Mouse (Mus musculus) splenic B cell, adult 2 months (primary cell): Measurements from ENCODE around the gene Agtpbp1.
"Not testable (repeated sequence)": the region's sequence is repeated elsewhere in the genome, so short reads cannot be mapped to it uniquely, and the experiment has no call there.

Experiments used
- DNase-seq: peaks from one replicate; pipeline ENCODE4 v3.0.0-alpha.2; 2011; ENCODE audit warnings: low read depth, low spot score
- H3K27me3 ChIP-seq: 2 replicates; pipeline ENCODE4 v1.6.1; 2012; ENCODE audit warnings: mild to moderate bottlenecking, low read length, moderate library complexity, mixed read lengths; ENCODE audit not compliant: control insufficient read depth, poor library complexity, insufficient read depth, severe bottlenecking
- H3K36me3 ChIP-seq: 2 replicates; pipeline ENCODE4 v1.6.1; 2012; ENCODE audit warnings: mild to moderate bottlenecking, low read length, moderate library complexity, mixed read lengths; ENCODE audit not compliant: control insufficient read depth, poor library complexity, insufficient read depth, severe bottlenecking

The Agtpbp1 gene

GRCm38 (mm10) chr13:59498191-59498590 lies 86.8 kb downstream of the Agtpbp1 start:
- DNase-seq = no peak
- no peaks in the 10 kb centered on the region for H3K27me3 ChIP-seq
- peaks cover 8% of the 10 kb centered on the region; the same call in 1 of the 2 replicates for H3K36me3 ChIP-seq

DNA sequence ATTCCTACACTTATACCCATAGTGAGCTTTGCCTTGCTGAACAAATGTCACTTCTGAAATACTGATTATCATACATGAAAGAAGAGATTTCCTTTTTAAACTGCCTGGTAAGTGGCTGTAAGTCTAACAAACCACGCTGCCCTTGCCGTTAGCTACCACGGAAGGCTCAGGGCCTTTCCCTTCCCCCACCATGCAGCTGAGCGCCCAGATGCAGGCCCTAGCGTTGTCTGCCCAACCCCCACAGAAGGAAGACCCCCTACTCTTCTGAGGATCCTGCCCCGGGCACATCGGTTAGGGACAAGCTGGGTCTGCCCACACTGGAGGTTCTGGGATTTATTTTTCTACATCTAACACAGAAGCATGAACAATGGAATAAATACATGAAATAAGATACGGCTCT lies 89.2 kb downstream of the Agtpbp1 start:
- peaks cover 8% of the 10 kb centered on the region for H3K36me3 ChIP-seq
- no peaks in the 10 kb centered on the region for H3K27me3 ChIP-seq
- DNase-seq = no peak

GRCm38 (mm10) chr13:59494619-59495262 lies 90.3 kb downstream of the Agtpbp1 start:
- no peaks in the 10 kb centered on the region for H3K27me3 ChIP-seq
- DNase-seq = peak; percentile 15
- H3K36me3 ChIP-seq = peaks cover 8% of the 10 kb centered on the region

- Histone ChIP-seq H3K27me3 (no peaks in the 10 kb centered on the region), H3K36me3 (peaks cover 4% of the 10 kb centered on the region)
- no peak for DNase-seq
These were observed 94.3 kb downstream of the Agtpbp1 start for GRCm38 (mm10) chr13:59490726-59491125.

DNA sequence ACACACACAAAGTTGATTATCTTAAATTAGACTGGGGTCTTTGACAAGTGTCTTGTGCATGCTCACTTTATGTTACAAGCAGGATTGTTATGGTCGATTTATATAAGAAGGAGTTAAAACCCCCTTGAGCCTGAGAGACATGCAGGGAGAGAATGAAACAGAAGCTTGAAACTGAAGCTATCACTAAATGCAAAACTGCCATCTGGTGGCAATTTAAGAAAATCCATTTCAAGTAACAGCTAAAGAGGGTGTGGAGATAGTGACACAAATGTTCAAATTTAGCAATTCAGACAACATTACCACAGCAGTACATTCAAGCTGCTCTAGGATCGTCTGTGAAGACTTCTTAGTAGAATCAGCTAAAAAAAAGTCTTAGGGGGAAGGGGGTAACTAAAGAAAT lies 95.9 kb downstream of the Agtpbp1 start:
- DNase-seq = peak; percentile 25
- H3K27me3 ChIP-seq = no peaks in the 10 kb centered on the region

DNA sequence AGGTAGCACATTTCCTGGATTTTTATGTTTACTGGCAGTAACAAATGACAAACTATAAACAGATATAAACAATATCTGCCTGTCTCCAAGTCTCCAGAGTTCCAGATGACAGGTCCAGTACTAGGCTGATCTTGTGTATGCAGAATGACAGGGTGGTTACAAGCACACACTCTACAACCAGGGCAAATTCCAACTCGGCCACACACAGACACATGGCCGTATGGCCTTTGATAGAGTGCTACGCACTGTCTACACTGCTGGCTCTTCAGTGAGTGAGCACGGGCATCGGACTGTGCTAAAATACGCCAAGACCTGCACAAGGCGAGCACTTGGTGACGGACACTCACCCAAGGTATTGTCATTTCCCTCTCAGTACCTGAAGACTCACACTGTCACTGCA lies 97.7 kb downstream of the Agtpbp1 start:
- H3K36me3 ChIP-seq = no peaks in the 10 kb centered on the region
- no peaks in the 10 kb centered on the region for H3K27me3 ChIP-seq
- no peak for DNase-seq

More for the DNA sequence above, 95.9 kb downstream of the Agtpbp1 start:
- H3K36me3 ChIP-seq = no peaks in the 10 kb centered on the region; the same call in 1 of the 2 replicates

DNA sequence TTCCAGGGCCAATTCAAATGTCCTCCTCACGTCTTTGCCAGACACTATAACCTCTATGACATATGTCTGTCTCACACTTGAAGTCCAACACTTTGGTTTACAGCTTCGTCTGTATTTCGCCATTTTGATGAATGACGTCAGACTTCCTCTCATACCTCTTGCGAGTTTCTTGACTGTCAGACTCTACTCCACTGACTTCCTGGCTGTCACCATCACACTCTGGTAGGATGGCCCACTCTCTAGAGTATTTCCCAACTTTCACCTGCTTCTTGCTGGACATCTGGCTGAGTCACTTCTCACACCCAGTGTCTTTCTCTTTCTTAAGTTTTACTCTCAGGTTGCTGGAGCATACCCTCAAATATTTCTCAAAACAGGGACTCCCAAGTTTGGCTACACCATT lies 98.8 kb downstream of the Agtpbp1 start:
- H3K27me3 ChIP-seq = no peaks in the 10 kb centered on the region
- DNase-seq = no peak
- 0 out of 2 replicates have a peak, but pooled peaks cover 2% of the 10 kb centered on the region for H3K36me3 ChIP-seq

GRCm38 (mm10) chr13:59485456-59485855 lies 99.6 kb downstream of the Agtpbp1 start:
- Histone ChIP-seq H3K27me3 (no peaks in the 10 kb centered on the region), H3K36me3 (0 out of 2 replicates have a peak, but pooled peaks cover 2% of the 10 kb centered on the region)
- no peak for DNase-seq

- no peak for DNase-seq
- Histone ChIP-seq H3K27me3 (no peaks in the 10 kb centered on the region), H3K36me3 (peaks cover 2% of the 10 kb centered on the region; the same call in 1 of the 2 replicates)
These were observed 103.6 kb downstream of the Agtpbp1 start for GRCm38 (mm10) chr13:59481484-59481855.

GRCm38 (mm10) chr13:59480599-59481483 lies 104.2 kb downstream of the Agtpbp1 start:
- DNase-seq = no peak
- peaks cover 2% of the 10 kb centered on the region; the same call in 1 of the 2 replicates for H3K36me3 ChIP-seq
- no peaks in the 10 kb centered on the region for H3K27me3 ChIP-seq

GRCm38 (mm10) chr13:59477928-59478327 lies 107.1 kb downstream of the Agtpbp1 start:
- DNase-seq, H3K27me3 ChIP-seq, H3K36me3 ChIP-seq: not testable (repeated sequence)

DNA sequence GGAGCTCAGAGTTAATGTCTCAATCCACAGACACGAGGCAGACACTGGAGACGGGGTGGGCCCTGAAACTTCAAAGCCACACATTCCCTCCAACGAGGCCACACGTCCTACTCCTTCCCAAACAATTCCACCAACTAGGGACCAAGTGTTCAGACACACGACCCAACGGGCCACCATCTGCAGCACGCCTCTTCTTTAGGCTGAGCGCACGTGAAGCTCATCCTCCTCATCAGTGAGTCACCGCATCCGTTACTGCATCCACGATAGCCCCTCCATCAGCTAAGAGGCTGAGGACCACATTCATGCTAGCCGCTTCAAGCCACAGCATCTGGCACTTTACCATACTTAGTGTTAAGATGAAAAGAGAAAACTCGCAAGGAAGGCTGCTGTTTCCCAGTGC lies 107.6 kb downstream of the Agtpbp1 start:
- DNase-seq = no peak

GRCm38 (mm10) chr13:59474973-59475372 lies 110.1 kb downstream of the Agtpbp1 start:
- H3K36me3 ChIP-seq = peaks cover 5% of the 10 kb centered on the region; the same call in 1 of the 2 replicates
- H3K27me3 ChIP-seq = no peaks in the 10 kb centered on the region
- no peak for DNase-seq

More for the DNA sequence above, 107.6 kb downstream of the Agtpbp1 start:
- Histone ChIP-seq H3K36me3 (peaks cover 7% of the 10 kb centered on the region; the same call in 1 of the 2 replicates), H3K27me3 (no peaks in the 10 kb centered on the region)

- peaks cover 5% of the 10 kb centered on the region; the same call in 1 of the 2 replicates for H3K36me3 ChIP-seq
- no peak for DNase-seq
- no peaks in the 10 kb centered on the region for H3K27me3 ChIP-seq
These were observed 111.7 kb downstream of the Agtpbp1 start for GRCm38 (mm10) chr13:59473341-59473740.

- Histone ChIP-seq H3K27me3 (no peaks in the 10 kb centered on the region), H3K36me3 (peaks cover 5% of the 10 kb centered on the region; the same call in 1 of the 2 replicates)
- no peak for DNase-seq
These were observed 112.8 kb downstream of the Agtpbp1 start for GRCm38 (mm10) chr13:59472222-59472621.
